Mouse (Mus musculus) thymus, postnatal 0 days (tissue): ENCODE data around the gene 0610010F05Rik. TPM values are rescaled to one million over a fixed set of nuclear protein-coding genes. Genes with fewer than 3 reads are reported as not detected.
"Not testable (repeated sequence)": the region's sequence is repeated elsewhere in the genome, so short reads cannot be mapped to it uniquely, and the experiment has no call there.

Experiments
- DNase-seq: peaks from one replicate; pipeline ENCODE4 v3.0.0-alpha.2; 2015; ENCODE audit warnings: low spot score
- polyA plus RNA-seq: library from polyadenylated mRNA; unstranded; fragments of >200 nt; fragmentation: Nextera tagmentation; extraction: Ambion mirVana; gene quantifications from 2 replicates; pipeline ENCODE4 v1.2.1, GENCODE M21; 2015

Gene 0610010F05Rik
- 25.7 and 26.6 TPM in 2 replicates for polyA plus RNA-seq

DNA sequence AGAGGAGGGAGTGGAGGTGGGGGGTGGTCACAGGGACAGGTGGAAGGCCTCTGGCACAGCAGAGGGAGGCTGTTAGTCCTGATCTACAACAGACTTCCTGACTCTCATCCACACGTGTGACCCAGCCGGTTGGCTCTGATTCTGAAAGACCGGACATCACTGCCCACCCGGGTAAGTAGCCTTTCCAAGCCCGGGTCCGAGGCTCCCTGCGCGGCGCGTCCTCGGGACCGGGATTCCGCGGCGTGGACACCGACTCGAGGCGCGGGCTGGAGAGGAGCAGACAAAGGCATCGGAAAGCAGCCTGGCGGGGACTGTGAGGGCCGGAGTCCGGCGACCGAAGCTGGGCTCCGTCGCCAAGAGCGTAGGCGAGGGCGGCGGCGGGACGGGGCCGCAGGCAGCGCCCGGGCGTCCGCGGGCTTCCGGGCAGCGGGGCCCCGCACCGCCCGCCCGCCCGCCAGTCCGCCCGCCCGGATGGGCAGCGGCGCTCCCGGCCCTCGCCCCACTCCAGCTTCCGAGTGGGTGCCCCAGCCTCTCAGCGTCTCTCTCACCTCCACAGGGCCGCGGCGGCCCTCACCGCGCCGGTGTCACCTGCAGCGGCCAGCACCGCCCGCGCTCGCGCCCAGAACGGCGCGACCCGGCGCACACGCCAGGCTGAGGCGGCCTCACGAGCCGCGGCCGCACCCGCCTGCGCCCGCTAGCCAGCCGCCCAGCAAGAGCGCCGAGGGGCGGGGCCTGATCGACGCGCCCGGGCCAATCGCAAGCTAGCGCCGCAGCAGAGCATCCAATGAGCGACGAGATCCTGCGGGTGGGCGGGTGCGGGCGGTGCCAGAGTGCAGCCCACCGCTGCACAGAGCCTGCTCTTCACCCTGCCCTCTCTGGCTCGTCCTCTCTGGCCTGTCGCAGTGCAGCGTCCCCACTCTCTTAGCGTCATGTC is at the start of gene 0610010F05Rik:
Gene 0610010F05Rik, minus strand, starts transcription at position 695 of the 934 bp plus-strand sequence.
- peak; percentile 93 for DNase-seq

DNA sequence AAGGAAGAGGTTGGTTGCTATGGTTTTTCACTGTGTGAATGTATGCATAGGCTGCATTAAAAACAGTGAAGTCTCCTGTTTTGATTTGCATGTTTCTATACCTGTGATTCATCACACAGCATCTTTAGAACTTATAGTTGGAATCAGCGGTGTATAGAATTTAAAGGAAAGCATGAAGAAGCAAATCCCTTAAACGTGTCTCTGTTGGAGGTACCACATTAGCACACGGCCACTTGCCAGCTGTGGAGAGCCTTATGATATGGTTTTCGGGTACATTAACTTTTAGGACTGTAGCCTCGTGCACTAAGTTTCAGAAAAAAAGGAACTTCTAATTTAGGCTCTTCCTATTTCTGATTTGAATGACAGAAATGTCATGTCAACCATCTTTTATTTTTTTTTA is 49.1 kb upstream of the 0610010F05Rik start:
- no peak for DNase-seq

DNA sequence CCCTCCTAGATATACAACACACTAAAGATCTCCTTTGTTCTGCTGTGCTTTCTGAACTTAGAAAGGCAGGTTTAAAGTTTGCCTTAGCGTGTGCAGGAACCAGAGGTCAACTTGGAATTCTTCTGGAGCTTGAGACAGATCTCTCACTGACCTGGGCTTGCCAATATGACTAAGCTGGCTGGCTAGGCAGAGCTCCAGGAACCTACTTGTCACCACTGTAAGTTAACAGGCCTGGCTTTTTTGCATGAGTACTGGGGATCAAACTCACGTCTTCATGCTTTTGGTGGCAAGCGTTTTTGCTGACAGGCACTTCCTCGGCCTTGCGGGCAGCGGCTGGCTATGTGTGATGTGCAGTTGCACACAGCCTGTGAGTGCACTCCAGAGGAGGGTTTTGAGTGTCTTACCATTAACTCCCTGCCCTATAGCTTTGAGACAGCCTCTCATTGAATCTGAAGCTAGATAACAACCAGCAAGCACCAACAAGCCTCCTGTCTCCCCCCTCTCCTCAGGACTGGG is 47.1 kb upstream of the 0610010F05Rik start:
- DNase-seq = no peak

DNA sequence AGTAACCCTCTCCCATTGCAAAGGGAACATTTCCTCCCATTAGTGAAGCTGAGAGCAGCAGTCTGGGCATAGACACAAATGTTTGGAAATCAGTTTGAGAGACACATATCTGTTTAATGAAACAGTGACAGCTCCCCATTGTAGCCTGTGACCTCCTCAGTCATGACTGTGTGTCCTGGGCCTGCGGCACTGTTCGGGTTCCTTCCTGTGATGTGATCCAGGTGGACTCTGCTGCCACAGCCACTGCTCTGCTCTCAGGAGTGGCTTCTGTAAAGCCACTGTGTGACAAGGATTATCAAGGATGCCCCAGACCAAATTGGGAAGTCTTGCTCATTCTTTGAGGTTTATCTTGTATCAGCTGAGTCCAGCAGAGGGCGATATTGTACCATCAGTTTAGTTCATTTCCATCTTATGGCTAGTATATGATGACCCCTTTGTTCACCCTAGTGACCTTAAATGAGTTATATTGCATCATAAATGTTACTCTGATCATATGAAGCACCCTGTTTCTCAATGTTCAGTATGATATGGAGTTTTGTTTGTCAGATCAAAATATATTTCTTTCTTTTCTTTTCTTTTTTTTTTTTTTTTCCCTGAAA is 45.7 kb upstream of the 0610010F05Rik start:
- DNase-seq = peak; percentile 77

DNA sequence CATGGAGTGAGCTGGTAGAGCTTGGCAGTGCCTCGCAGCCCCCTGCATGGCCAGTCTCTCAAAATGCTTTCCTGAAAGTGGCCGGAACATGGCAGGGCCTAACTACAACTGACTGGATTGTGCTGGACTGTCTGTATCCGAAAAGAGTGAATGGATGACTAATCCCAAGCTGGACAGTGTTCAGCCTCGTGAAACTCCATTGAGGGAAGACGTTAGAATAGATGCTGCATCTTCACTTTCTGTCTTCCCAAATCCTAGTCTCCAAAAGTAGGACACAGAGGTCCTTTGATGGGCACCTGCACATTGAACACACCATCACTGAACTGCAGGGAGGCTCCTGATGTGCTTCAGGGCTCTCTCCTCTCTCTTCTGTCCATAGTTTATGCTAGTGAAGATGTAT is 42.7 kb upstream of the 0610010F05Rik start:
- no peak for DNase-seq

DNA sequence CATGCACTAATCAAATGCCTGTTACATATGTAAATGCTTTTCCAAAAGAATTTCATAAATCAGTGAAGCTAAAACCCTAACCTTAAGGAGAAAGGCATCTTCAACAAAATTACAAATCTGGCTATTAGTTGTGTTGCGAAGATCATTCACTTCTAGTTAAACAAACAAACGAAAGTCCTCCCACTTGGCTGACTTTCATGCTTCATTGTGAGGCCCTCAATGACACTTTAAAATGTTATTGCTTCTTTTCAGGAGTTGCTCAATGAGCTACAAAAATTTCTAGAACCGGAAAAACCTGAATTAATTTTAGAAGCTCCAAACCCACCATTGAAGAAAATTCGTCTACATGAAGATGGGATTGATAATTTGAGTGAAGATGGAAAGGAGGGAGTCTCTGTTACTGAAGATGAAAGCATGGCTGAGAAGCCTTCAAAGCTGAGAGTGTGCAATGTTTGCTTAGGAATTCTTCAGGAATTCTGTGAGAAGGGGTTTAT is 38.9 kb upstream of the 0610010F05Rik start:
- DNase-seq = no peak

DNA sequence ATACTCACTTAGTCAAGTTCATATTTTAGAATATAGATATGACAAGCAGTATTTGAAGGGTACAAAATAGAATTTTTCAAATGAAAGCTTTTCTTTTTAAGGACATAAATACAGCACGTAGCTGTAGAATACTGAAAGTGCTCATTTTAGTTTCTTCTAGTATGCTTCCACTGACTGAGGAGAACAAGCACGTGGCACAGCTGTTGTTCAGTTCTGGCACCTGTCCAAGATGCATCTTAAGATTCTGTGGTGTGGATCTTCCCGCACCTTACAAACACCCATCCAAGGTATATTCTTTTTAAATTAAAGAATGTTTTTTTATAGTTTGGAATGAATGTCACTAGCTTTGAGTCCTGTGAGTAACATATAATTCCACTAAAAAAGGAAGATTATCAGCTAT is 33.7 kb upstream of the 0610010F05Rik start:
- DNase-seq = peak; percentile 18

DNA sequence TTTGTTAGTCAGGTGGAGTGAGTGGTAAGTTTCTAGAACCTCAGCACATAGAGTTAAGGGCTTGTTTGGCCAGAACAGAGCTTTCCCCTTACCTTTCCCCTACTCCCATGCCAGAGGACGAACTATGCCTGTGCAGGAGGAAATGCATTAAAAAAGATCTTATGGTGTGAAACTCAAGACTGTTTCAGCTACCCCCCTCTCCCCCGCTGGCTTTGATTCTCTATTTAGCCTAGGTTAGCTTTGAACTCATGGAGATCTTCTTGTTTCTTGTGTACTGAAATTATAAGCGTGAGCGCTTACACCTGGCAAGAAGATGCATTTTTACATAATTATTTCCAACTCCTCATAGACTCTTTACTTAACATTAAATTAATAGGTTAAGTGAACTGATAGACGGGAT is 33.1 kb upstream of the 0610010F05Rik start:
- DNase-seq = no peak

DNA sequence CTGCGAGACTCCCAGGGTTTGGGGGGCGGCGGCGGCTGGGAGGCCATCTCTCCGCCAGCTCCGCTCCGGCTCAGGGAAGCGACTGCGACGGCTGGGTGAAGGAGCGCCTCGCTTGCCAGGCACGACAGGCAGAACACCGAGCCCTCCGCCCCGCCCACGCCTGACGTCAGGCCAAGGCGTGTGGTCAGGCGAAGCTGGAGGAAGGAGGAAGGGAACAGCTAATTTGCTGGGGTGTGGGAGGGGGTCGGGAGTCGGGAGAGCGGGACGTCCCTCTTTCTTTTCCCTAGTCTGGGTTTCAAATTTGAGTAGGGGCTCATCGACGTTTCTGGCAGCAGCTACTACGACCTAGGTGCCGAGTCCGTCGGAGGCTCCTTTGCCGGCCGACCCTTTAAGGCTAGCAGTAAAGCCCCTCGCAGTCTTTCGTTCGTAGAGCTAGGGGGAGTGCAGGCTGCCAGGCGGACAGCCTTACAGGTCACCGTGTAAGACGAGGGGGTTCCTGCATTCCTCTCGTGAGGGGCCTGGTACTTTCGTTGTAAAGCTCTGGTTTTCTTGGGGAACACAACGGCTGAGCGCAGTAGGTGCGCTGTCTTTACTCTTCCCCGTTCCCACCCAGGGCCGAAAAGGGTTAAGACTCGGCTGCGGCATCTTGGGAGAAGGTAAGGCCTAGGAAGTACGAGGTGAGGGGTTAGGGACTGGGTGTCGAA is 32.5 kb upstream of the 0610010F05Rik start, which contains the start of gene Pex13:
Gene Pex13, minus strand, starts transcription at position 162 of the 704 bp plus-strand sequence.
- peak; percentile 89 for DNase-seq

DNA sequence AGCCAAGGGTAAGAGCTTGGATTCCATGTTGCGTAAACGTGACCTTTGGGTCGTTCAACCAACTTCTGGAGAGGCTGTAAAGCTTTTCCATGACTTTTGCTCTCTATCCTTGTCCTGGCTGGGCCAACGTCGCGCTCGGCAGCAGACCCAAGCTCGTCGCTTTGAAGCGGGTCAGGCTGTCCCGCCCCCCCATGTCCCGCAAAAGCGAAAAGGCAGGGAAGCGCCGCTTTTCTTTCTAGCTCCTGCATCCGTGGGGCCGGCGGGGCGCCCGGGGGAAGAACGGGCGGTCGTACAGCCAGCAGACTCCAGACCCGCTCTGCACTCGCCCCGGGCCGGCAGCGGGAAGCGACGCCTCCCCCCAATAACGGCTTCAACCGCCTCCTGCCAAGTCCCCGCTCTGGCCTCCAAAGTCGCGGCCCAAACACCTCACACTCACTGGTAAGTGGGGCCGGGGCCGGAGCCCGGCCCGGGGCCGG is 31.9 kb upstream of the 0610010F05Rik start, which contains the start of gene Pus10:
Gene Pus10, plus strand, starts transcription at position 364 of the 476 bp plus-strand sequence.
- no peak for DNase-seq

DNA sequence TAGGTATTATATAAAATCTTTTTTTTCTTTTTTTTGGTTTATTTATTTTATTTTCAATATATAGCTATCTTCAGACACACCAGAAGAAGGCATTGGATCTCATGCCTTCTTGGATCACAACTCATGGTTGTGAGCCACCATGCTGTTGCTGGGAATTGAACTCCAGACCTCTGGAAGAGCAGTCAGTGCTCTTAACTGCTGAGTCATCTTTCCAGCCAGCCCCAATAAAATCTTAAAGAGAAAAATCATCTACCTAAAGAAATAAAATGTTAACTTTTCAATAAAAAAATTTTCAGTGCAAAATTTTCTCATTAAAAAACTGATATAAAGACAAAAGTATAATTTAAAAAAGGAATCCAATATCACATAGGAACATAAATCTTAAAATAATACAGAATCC is 30.8 kb upstream of the 0610010F05Rik start:
- DNase-seq = no peak

DNA sequence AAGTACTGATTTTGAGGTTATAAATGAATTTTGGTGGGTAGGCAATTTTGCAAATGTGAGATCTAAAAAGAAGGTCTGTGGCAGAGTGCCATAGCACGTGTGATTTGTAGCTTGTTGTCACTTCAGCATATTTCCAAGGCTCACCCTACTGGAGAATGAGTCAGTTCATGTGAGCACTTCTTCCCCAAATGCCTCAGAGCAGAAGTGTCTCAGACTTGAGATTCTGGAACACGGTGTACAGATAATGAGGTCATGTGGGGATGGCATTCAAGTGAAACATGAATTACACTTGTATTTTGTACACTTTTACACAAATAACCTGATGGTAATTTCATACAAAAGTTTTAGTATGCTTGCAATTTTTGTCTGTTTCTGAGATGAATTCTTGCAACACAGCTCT is 24.4 kb upstream of the 0610010F05Rik start:
- no peak for DNase-seq

DNA sequence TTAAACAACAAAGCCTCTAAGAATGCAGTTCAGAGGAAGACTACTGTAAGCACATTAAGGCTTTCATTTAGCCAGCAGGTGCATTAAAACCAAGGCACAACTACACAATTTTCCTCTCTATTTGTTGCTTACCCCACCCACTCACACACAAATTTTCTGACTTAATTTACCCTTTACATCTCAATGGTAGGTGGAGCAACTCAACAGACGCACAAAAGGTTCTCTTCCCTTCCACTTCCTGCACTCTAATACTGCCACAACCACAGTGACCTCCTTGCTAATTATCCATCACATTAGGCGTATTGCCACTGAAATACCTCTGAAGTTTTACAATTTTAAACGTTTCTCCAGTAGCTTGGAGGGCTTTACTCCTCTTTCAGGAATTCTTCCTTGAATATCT is 20.2 kb upstream of the 0610010F05Rik start:
- no peak for DNase-seq

DNA sequence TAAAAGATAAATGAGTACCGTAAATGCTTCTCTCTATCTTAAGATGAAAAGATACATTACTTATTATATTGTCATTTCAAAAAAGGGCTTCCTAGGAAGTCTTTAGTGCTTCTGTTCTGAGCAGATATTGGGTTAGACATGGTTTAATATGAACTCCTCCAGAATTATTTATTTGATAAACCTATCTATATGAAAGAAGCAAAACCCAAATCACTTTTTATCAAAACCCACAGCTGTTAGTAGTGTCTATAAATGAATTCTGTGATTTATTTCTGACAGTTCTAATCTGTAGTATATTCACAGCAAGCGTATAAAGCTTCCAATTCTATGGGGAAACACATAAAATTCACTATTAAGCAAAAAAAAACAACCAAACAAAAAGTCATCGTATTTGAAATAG is 14.4 kb upstream of the 0610010F05Rik start:
- DNase-seq = no peak

DNA sequence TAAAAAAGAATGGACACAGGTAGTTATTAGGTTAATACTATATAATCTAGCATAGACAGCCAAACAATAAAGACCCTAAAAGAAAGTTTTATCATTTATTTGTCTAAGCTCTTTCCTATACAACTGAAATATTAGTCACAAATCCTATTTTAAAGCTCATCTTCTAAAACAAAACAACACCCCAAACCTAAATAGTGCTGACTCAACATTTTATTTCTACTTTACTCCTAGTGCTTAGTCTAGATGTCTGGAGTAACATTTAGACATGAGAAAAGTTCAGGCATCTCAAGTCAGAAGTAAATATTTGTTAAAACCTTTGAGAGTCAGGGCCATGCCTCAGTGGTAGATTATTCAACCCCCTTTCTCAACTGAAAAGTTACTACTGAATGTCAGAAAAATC is 14.0 kb upstream of the 0610010F05Rik start:
- no peak for DNase-seq

DNA sequence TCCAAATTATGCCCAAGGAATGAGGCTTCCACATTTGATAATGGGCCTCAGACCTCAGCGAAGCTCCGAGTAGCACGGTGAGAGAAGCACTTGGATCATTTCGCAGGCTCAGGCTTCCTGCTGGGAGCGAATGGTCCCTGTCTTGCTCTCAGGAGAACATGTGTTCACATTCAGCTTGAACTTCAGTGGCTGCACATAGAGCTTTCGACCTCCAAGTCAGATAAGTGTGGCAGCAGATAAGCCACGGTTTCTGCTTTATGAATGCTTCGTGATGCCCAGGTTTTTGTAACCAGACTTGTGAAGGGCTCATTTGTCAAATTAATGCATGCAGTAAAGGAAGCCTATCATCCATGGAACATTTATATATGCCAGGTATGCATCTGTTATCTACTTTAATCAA is 1.1 kb upstream of the 0610010F05Rik start:
- DNase-seq = no peak

DNA sequence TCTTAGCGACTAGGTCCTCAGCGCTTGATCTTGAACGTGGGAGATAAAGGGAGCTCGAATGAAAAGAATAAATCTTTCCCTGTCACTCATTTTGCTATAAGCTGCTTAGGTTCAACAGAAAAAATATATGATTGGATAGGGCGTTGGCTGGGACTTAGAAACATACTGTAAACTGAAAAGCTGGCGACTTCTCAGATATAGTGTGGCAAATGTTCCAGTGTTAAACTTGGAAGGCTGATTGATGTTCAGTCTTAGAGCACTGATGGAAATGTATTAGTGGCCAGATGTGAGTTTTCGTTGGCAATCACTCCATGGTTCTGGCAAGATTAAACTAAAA is 408 bp upstream of the 0610010F05Rik start:
- DNase-seq = no peak

DNA sequence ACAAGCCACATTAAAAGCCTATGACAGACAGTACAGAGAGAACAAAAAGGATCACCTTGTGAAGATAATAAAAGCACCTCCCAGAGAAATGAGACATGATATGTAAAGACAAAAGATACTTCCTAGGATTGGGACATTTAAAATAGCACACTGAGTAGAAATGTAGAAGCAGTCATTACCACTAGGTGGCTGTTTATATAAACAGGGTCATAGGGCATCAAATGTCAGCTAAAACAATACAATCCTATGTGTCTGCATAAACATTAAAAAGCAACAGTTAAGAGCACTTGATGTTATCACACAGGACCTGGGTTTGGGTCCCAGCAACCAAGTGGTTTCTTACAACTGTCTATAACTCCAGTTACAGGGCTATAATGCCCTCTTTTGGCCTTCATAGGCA is 2.8 kb downstream of the 0610010F05Rik start:
- DNase-seq = no peak

DNA sequence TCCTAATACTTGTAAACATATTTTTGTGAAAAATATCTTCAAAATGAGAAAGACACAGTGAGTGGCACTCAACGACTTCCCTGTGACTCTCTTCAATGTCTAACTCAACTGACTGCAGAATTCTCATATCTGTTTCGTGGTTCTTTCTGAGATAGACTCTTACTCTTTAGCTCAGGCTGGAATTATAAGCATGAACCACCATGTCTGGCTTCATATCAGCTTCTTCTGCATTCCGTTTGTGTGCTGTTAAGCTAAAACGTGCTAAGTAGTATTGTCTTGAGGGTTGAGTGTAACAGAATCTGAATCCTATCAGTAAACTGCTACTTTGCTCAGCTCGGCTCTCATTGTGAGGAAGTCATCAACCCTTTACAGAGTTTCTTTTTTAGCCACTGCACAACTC is 14.4 kb downstream of the 0610010F05Rik start:
- no peak for DNase-seq

DNA sequence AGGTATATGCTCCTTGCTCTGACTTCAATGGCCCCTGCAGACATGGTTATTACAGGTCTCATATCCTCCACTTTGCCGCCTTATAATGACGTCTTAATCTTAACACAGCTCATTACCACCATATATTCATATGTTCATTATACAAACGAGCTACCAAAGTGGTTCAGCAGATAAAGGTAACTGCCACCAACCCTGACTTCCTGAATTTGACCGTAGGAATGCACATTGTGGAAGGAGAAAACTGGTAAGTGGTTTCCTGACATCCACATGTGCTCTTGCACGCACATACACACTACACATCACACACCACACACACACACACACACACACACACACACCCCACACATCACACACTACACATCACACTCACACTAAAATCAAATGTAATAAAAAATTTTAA is 18.9 kb downstream of the 0610010F05Rik start:
- DNase-seq = no peak

DNA sequence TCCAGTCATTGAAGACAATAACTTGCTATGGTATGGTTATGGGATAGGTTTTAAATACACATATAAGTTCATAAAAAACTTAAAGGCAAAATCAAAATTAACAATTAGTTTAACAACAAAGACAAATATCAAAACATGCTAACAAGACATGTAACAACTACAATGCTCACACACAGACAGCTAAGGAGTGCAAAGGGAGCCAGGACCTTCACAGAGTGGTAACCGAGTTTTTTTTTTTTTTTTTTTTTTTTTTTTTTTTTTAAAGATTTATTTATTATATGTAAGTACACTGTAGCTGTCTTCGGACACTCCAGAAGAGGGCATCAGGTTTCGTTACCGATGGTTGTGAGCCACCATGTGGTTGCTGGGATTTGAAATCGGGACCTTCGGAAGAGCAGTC is 26.1 kb downstream of the 0610010F05Rik start:
- not testable (repeated sequence) for DNase-seq
